Mouse (Mus musculus) neural tube, embryonic 12.5 days (tissue): ENCODE measurements at regions not wholly inside any gene's neighbourhood (a gene's known extent, or its start where the extent isn't known, plus 50 kb on each side); places are given as distances from the start of the nearest gene placed in this dataset.
A peak's percentile ranks its signal among the peaks of the same experiment; 100 is the strongest.

Experiments used
- ATAC-seq: fragments of 200-750 bp; cut with Nextera tagmentation; 2 replicates; pipeline ENCODE4 v1.8.0; 2017; ENCODE audit warnings: low read depth, mild to moderate bottlenecking, moderate TSS enrichment, moderate library complexity; ENCODE audit not compliant: low FRiP score
- H3K27ac ChIP-seq: fragments of 300-500 bp; sonication (generic); 2 replicates; pipeline ENCODE4 v1.5.1; 2016
- H3K27me3 ChIP-seq: fragments of 300-500 bp; sonication (generic); replicated peaks from 2 replicates; pipeline ENCODE4 v1.6.1; 2016; ENCODE audit warnings: mild to moderate bottlenecking
- H3K36me3 ChIP-seq: fragments of 300-500 bp; sonication (generic); 2 replicates; pipeline ENCODE4 v1.6.1; 2016; ENCODE audit warnings: mild to moderate bottlenecking
- H3K4me1 ChIP-seq: fragments of 300-500 bp; sonication (generic); 2 replicates; pipeline ENCODE4 v1.6.1; 2016
- H3K4me2 ChIP-seq: fragments of 300-500 bp; sonication (generic); replicated peaks from 2 replicates; pipeline ENCODE4 v1.6.1; 2016; ENCODE audit warnings: mild to moderate bottlenecking
- H3K4me3 ChIP-seq: fragments of 300-500 bp; sonication (generic); 2 replicates; pipeline ENCODE4 v1.5.1; 2016
- H3K9ac ChIP-seq: fragments of 300-500 bp; sonication (generic); 2 replicates; pipeline ENCODE4 v1.6.1; 2016; ENCODE audit warnings: mild to moderate bottlenecking
- H3K9me3 ChIP-seq: fragments of 300-500 bp; sonication (generic); 2 replicates; pipeline ENCODE4 v1.6.1; 2016; ENCODE audit warnings: mild to moderate bottlenecking
- WGBS: fragments of 180-500 bp; shearing (Covaris S2); methylation state at CpG from one replicate; pipeline ENCODE4 v1.1.7; 2016; 5-methylcytosine and 5-hydroxymethylcytosine counted together

DNA sequence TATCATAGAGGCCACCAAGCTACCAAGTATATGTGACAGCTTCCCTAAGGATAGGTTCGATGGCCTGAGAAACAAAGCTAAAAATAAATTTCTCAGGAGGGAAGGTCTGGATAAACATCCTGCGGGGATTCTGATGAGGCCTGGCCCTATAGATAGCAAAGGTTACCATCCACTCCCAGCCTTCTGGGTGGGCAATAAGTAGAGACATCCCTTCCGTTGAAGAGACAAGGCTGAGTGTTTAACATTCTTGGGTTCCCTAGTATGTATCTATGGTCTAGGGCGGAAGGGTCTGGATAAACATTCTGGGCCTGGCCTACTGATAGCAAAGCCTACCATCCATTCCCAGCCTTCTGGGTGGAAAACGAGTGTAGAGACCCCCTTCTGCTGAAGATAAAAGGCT is 180.5 kb upstream of the Dlk1 start:
- H3K4me3 ChIP-seq, result no peak overlapping the region
- H3K4me2 ChIP-seq, result no peak overlapping the region
- no peak for ATAC-seq
- no peaks in the 10 kb centered on the region for H3K27me3 ChIP-seq
- no peak overlapping the region for H3K27ac ChIP-seq
- no peaks in the 10 kb centered on the region for H3K4me1 ChIP-seq
- H3K9ac ChIP-seq, result no peak overlapping the region
- no peaks in the 10 kb centered on the region for H3K36me3 ChIP-seq
- 84% methylated on average over 5 of the region's 5 CpGs for WGBS
- no peaks in the 10 kb centered on the region for H3K9me3 ChIP-seq

DNA sequence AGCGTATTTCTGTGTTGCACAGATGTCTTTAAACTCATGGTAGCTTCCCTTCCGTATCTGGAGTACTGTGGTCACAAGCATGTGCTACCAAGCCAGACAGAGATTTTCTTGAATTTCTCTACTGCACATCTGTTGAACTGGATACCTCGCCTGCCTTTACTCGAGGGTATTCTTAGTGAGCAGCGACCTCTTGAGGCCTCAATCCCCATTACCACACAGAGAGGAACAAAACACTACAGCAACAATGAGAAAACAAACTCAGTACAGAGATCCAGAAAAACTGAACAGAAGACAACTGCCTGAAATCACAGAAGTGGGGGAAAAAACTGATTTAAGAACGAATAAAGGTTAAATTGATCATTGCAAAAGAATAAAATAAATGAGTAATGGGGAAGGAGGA is 137.8 kb upstream of the Dlk1 start:
- H3K9me3 ChIP-seq, result no peaks in the 10 kb centered on the region
- 23% methylated on average over 6 of the region's 6 CpGs for WGBS
- no peak for ATAC-seq

DNA sequence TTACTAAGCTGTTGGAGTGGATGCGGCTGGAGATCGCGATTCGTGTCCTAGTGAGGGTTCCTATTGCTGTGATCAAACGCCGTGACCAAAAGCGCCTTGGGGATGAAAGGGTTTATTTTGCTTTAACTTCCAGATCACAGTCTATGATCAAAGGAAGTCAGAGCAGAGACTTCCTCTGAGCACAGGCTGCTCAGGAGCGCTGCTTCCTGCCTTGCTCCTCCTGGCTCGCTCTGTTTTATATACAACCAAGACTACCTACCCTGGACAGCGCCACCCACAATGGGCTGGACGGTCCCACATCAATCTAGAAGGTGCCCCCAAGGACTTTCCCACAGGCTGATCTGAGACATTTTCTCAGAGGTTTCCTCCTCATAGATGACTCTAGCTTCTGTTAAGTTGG is 126.6 kb upstream of the Dlk1 start:
- H3K27ac ChIP-seq, result no peak overlapping the region
- WGBS, result 75% methylated on average over 11 of the region's 11 CpGs
- ATAC-seq, result no peak
- H3K9me3 ChIP-seq, result no peaks in the 10 kb centered on the region
- no peaks in the 10 kb centered on the region for H3K36me3 ChIP-seq
- no peaks in the 10 kb centered on the region for H3K27me3 ChIP-seq
- no peak overlapping the region for H3K9ac ChIP-seq
- no peak overlapping the region for H3K4me3 ChIP-seq
- no peaks in the 10 kb centered on the region for H3K4me1 ChIP-seq
- H3K4me2 ChIP-seq, result no peak overlapping the region

More for the DNA sequence above, 137.8 kb upstream of the Dlk1 start:
- H3K9ac ChIP-seq, result no peak overlapping the region
- H3K36me3 ChIP-seq, result no peaks in the 10 kb centered on the region
- H3K4me3 ChIP-seq, result no peak overlapping the region
- H3K27ac ChIP-seq, result no peak overlapping the region
- H3K27me3 ChIP-seq, result no peaks in the 10 kb centered on the region
- H3K4me1 ChIP-seq, result no peaks in the 10 kb centered on the region
- H3K4me2 ChIP-seq, result no peak overlapping the region

DNA sequence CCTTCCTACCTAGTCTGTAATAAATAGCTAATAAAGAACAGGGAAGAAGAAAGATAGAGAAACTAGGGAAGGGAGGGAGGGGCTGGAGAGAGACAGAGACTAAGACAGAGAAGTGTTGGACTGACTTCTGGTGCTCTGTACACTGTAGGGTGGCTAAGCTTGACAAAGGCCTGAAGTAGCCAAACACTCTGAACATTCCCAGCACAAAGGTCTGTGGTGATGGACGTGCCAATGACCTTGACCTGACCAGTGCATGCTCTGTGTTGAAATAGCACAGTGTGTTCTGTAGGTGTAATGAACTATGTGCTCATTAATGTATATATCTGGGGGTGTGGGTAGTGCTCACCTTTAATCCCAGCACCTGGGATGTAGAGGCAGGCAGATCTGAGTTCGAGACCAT is 81.3 kb upstream of the Dlk1 start:
- Histone ChIP-seq H3K9ac (no peak overlapping the region), H3K4me1 (no peaks in the 10 kb centered on the region), H3K9me3 (no peaks in the 10 kb centered on the region), H3K36me3 (no peaks in the 10 kb centered on the region), H3K27me3 (no peaks in the 10 kb centered on the region), H3K27ac (no peak overlapping the region), H3K4me3 (no peak overlapping the region), H3K4me2 (no peak overlapping the region)
- 83% methylated on average over 2 of the region's 2 CpGs for WGBS
- no peak for ATAC-seq

DNA sequence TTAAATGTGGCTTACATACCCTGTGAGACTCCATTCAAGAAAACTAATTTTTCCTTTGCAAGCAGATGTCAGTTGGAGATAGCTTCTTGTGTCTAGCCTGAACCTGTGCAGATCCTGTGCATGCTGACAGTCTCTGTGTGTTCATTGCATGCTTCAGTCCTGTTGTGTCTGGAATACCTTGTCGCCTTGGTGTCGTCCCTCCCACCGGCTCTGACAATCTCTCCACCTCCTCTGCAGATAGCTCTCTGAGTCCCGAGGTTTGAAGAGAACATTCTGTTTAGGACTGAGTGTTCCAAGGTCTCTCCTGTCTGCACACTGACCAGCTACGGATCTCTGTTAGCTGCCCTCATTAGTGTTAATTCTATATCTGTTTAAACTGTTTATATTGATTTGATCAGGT is 66.8 kb upstream of the Dlk1 start:
- Histone ChIP-seq H3K4me1 (no peaks in the 10 kb centered on the region), H3K36me3 (no peaks in the 10 kb centered on the region), H3K27me3 (no peaks in the 10 kb centered on the region), H3K9me3 (no peaks in the 10 kb centered on the region), H3K4me2 (no peak overlapping the region), H3K9ac (no peak overlapping the region), H3K4me3 (no peak overlapping the region), H3K27ac (no peak overlapping the region)
- 88% methylated on average over 5 of the region's 5 CpGs for WGBS
- ATAC-seq, result no peak

DNA sequence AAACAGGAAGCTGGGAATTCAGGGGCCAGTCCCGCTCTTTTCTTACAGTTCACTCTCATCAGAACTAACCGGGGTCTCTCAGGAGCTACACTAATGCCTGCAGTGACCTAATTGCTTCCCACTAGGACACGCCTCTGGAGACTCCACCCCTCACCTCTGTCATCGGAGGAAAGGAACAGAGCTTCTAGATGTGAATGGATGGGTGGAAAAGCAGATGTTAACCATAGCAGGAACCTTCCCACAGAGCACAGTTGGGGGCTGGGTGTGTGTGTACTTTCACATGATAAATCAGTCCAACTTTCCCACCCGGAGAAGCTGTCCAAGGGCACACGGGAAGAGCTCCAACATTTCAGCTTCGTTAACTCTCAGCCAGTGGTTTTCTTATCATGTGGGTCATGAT is 63.8 kb upstream of the Dlk1 start:
- Histone ChIP-seq H3K9ac (no peak overlapping the region), H3K27ac (no peak overlapping the region), H3K9me3 (no peaks in the 10 kb centered on the region), H3K36me3 (no peaks in the 10 kb centered on the region), H3K4me3 (no peak overlapping the region), H3K4me1 (peaks cover 3% of the 10 kb centered on the region), H3K27me3 (no peaks in the 10 kb centered on the region; the same call in 1 of the 2 replicates), H3K4me2 (no peak overlapping the region)
- ATAC-seq, result no peak
- 45% methylated on average over 7 of the region's 7 CpGs for WGBS

DNA sequence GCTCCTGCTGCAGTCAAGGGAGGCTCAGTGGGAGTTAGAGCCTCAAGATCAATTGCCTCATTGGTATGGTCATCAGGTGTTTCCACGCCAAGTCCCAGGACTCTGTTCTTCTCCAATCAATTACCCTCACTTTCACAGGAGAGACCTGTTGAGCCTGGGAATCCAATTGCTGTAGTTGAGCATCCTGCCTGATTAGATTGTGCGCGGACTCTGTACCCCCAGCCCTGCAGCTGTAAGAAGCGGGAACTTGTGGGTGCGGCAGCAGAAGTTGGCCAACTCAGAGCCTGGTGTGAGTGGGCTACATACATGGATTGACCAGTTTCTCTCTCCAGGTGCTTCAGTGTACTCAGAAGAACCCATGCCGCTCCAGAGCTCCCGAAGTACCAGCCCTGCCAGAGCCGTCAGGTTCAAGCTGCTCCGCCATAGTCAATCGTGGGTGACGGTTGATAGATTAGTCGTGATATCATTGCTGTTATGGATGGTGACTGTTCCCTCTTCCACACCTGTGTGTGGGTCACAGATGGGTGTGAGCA is 62.2 kb upstream of the Dlk1 start:
- no peak overlapping the region for H3K27ac ChIP-seq
- H3K4me2 ChIP-seq, result no peak overlapping the region
- H3K9me3 ChIP-seq, result no peaks in the 10 kb centered on the region
- peaks cover 16% of the 10 kb centered on the region for H3K4me1 ChIP-seq
- H3K9ac ChIP-seq, result no peak overlapping the region
- H3K4me3 ChIP-seq, result no peak overlapping the region
- 93% methylated on average over 12 of the region's 12 CpGs for WGBS
- H3K27me3 ChIP-seq, result no peaks in the 10 kb centered on the region; the same call in 1 of the 2 replicates
- no peaks in the 10 kb centered on the region for H3K36me3 ChIP-seq
- ATAC-seq, result no peak

DNA sequence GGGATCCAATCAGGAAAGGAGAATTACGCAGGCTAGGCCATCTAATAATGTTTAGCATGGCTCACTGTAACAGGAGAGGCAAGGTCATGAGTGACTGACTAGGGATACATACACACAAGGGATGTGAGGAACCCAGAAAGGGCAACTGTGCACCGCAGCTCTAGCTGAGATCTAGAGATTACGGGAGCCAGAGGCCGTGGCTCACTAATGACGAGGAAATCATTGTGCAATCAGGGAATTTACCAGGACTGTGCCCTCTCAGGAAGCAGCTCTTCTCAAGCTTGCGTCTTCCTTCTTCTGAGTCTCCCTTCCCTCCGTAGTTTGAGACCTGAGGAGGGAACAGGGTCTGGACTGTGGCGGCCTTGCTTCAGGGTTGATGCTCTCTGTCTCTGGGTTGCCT is 61.6 kb upstream of the Dlk1 start:
- Histone ChIP-seq H3K4me2 (no peak overlapping the region), H3K9me3 (no peaks in the 10 kb centered on the region), H3K4me3 (no peak overlapping the region), H3K27ac (no peak overlapping the region), H3K4me1 (peaks cover 16% of the 10 kb centered on the region), H3K27me3 (no peaks in the 10 kb centered on the region; the same call in 1 of the 2 replicates), H3K36me3 (no peaks in the 10 kb centered on the region), H3K9ac (no peak overlapping the region)
- ATAC-seq, result no peak
- 94% methylated on average over 8 of the region's 8 CpGs for WGBS

DNA sequence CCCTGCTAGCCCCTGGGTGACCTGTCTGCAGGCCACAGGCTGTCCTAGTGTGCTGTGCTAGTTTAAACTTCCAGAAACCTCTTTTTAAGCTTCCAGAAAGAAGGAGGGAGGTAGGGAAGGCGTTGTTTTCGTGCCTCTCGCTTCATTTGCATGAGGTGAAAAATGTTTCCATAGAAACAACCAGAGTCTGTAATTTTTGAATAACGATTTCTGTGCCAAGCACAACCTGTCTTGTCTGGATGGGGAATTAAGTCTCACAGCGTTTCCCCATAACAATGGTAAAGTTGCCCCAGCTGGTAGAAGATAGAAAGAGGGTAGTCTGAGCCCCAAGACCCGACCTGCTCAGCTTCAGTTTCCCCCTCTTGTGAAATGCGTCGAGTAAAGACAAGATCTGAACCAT is 59.3 kb upstream of the Dlk1 start:
- H3K4me3 ChIP-seq, result no peak overlapping the region
- H3K36me3 ChIP-seq, result no peaks in the 10 kb centered on the region
- ATAC-seq, result no peak
- H3K4me2 ChIP-seq, result peak overlapping the region; percentile 41
- no peaks in the 10 kb centered on the region; the same call in 1 of the 2 replicates for H3K27me3 ChIP-seq
- H3K9ac ChIP-seq, result no peak overlapping the region
- no peaks in the 10 kb centered on the region for H3K9me3 ChIP-seq
- WGBS, result 44% methylated on average over 8 of the region's 8 CpGs
- H3K27ac ChIP-seq, result no peak overlapping the region
- H3K4me1 ChIP-seq, result peaks cover 22% of the 10 kb centered on the region

DNA sequence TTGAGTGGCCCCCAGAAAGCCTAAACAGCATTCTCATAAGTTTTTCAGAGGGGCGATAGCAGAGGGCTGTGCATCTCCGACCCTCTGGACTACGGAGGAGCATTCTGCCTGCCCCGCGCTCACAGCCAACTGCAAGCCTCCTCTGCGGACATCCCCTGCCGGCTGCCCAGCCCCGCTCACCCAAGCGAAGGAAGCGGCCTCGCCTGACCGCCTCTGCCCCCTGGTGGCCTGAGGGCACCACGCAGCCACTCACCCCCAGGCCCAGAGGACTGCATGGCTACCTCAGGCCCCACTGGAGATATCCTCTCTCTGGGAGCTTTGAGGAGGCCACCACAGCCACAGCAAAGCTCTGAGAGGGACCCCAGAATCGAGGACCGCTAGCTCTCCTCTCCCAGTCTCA is 58.8 kb upstream of the Dlk1 start:
- peak; percentile 70 for ATAC-seq
- Histone ChIP-seq H3K4me1 (peaks cover 23% of the 10 kb centered on the region), H3K36me3 (no peaks in the 10 kb centered on the region), H3K27ac (no peak overlapping the region; the same call in 1 of the 2 replicates), H3K9ac (no peak overlapping the region), H3K4me2 (peak overlapping the region; percentile 41), H3K4me3 (no peak overlapping the region), H3K27me3 (no peaks in the 10 kb centered on the region; the same call in 1 of the 2 replicates), H3K9me3 (no peaks in the 10 kb centered on the region)
- 4% methylated on average over 15 of the region's 15 CpGs for WGBS

DNA sequence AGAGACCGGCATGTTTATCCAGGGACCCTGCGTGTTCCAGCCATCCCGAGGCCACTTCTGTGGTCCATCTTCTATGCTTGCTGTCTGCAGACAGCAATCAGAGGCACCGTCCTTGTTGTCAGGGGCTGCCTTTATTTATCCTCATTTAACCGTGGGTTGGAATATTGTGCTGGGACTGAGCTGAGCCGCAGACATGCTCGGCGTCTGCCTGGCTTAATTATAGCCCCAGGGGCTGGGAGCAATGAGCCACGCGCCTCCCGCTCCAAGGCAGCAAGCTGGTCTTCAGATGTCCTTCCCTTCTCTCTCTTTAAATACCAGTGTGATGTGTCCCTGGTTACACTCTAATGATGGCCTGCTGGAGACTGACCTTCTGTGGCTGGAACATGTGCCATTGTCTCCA is 58.2 kb upstream of the Dlk1 start:
- Histone ChIP-seq H3K9ac (no peak overlapping the region), H3K27me3 (no peaks in the 10 kb centered on the region; the same call in 1 of the 2 replicates)

DNA sequence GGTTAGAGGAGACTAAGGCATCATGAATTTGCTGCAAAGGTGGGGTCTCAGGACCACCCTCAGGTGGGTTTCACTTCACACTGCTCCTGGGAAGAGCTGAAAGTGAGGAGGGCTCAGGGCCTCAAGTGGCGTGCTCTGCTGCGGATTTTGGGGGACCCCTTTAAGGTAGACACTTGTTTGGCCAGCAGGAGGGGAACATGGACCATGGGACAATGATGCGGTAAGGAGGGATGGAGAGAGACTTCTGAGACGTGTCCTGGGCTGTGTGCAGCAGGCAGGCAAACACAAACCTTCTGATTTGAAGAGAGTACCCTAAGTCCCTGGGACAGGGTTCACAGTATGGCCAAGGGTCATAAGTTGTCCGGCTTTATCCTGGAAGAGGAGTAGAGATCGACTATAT is 56.0 kb upstream of the Dlk1 start:
- peaks cover 4% of the 10 kb centered on the region; the same call in 1 of the 2 replicates for H3K27me3 ChIP-seq
- no peak for ATAC-seq
- H3K9me3 ChIP-seq, result no peaks in the 10 kb centered on the region
- peaks cover 38% of the 10 kb centered on the region for H3K4me1 ChIP-seq
- H3K27ac ChIP-seq, result no peak overlapping the region
- no peak overlapping the region for H3K9ac ChIP-seq
- H3K36me3 ChIP-seq, result no peaks in the 10 kb centered on the region
- WGBS, result 80% methylated on average over 6 of the region's 6 CpGs
- no peak overlapping the region for H3K4me3 ChIP-seq
- no peak overlapping the region for H3K4me2 ChIP-seq

More for the DNA sequence above, 58.2 kb upstream of the Dlk1 start:
- H3K27ac ChIP-seq, result no peak overlapping the region; the same call in 1 of the 2 replicates
- no peak overlapping the region for H3K4me3 ChIP-seq
- H3K36me3 ChIP-seq, result no peaks in the 10 kb centered on the region
- 0 out of 2 replicates have a peak, but pooled peaks have one; percentile 42 for ATAC-seq
- 47% methylated on average over 11 of the region's 11 CpGs for WGBS
- H3K4me2 ChIP-seq, result 0 out of 2 replicates have a peak overlapping the region, but pooled peaks have one; percentile 41
- H3K4me1 ChIP-seq, result peaks cover 29% of the 10 kb centered on the region
- H3K9me3 ChIP-seq, result no peaks in the 10 kb centered on the region
